Comparison of ENCODE assay signal across 9 mouse cellular contexts in the genomic region with DNA sequence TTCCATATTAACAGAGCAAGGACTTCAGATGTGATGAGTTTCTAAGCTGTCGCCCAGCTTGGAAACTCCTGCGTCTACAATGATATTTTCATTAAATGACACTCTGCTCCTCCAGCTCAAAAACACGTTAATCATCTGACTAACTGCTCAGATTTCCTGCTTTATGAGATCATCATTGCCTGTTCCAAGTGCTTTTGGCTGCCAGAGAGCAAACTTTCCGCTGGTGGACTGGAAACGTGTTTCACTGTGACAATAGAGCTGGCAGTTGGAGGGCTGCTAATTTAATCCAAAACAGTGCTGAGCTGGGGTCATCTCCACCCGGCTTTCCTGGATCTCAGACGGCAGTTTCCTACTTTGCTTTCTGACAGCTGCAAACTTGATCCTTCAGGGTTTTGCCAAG. TPM values are rescaled to one million over a fixed set of nuclear protein-coding genes. Genes with fewer than 3 reads are reported as not detected.
A peak's percentile ranks its signal among the peaks of the same experiment; 100 is the strongest.
DNase-seq lines count a peak whose midpoint lies in the region; ATAC-seq lines count a peak whose summit lies in the region.
"Had no signal": no experiment of that assay in that cellular context is flagged by ENCODE, and none has a peak within 500 bp of the region (broad histone marks: within the 10 kb centered on the region; RNA-seq: fewer than 3 reads in every experiment).

No protein-coding gene starts in this region.

- H3K4me1 ChIP-seq in liver, embryonic 11.5 days (replicated peaks; ENCODE audit: control insufficient read depth, insufficient read depth, low read length), result peaks cover 11% of the 10 kb centered on the region
- peaks cover 41% of the 10 kb centered on the region for H3K4me1 ChIP-seq in embryonic facial prominence, embryonic 15.5 days

- H3K9me3 ChIP-seq in liver, embryonic 11.5 days (ENCODE audit: control insufficient read depth, low read length), result no peaks in the 10 kb centered on the region
- no peaks in the 10 kb centered on the region for H3K9me3 ChIP-seq in embryonic facial prominence, embryonic 15.5 days (replicated peaks)

- no peak for ATAC-seq in liver, embryonic 11.5 days (replicated peaks; ENCODE audit: low FRiP score)
- peak; percentile 67; the same call in 1 of the 2 replicates for ATAC-seq in embryonic facial prominence, embryonic 15.5 days (ENCODE audit: insufficient number of reproducible peaks, low FRiP score, low TSS enrichment, low read depth)
- no peak for ATAC-seq in megakaryocyte, adult 5-6 weeks (ENCODE audit: poor library complexity, severe bottlenecking)

- no peak overlapping the region for H3K9ac ChIP-seq in liver, embryonic 11.5 days (ENCODE audit: low read depth, low read length)
- H3K9ac ChIP-seq in embryonic facial prominence, embryonic 15.5 days, result no peak overlapping the region

- no peaks in the 10 kb centered on the region for H3K27me3 ChIP-seq in liver, embryonic 11.5 days (replicated peaks; ENCODE audit: control insufficient read depth, insufficient read depth, low read length)
- H3K27me3 ChIP-seq in embryonic facial prominence, embryonic 15.5 days, result no peaks in the 10 kb centered on the region

- peak overlapping the region; percentile 3; the same call in 1 of the 2 replicates for H3K27ac ChIP-seq in liver, embryonic 11.5 days (ENCODE audit: low read depth, low read length)
- peak overlapping the region; percentile 89 for H3K27ac ChIP-seq in embryonic facial prominence, embryonic 15.5 days (replicated peaks)

- H3K4me2 ChIP-seq in liver, embryonic 11.5 days, result no peak overlapping the region
- H3K4me2 ChIP-seq in embryonic facial prominence, embryonic 15.5 days (replicated peaks), result no peak overlapping the region; the same call in 1 of the 2 replicates

- no peak for DNase-seq in liver, embryonic 11.5 days (ENCODE audit: low spot score)
- no peak for DNase-seq in liver
- peak; percentile 78 to 85 for DNase-seq in heart, postnatal 36 days
- peak; percentile 47 to 52 for DNase-seq in layer of hippocampus, postnatal 36 days
- DNase-seq in ovary, postnatal 14 days (ENCODE audit: low spot score), result peak; percentile 48
- no peak for DNase-seq in right cerebral cortex, postnatal 14 days

- WGBS in liver, embryonic 11.5 days, result 47% methylated on average over 7 of the region's 7 CpGs
- 5% methylated on average over 7 of the region's 7 CpGs for WGBS in embryonic facial prominence, embryonic 15.5 days

- no peaks in the 10 kb centered on the region for H3K36me3 ChIP-seq in liver, embryonic 11.5 days (ENCODE audit: control insufficient read depth, insufficient read depth, low read length)
- H3K36me3 ChIP-seq in embryonic facial prominence, embryonic 15.5 days, result no peaks in the 10 kb centered on the region

- intact Hi-C loops in heart, postnatal 36 days (cut with DNase I), result loop anchor here (1.0 to 2.0 kb wide), 3 partner anchors 30 to 114 kb away; no protein-coding TSS in a partner anchor

- no peak overlapping the region for H3K4me3 ChIP-seq in liver, embryonic 11.5 days (ENCODE audit: low read depth, low read length)
- no peak overlapping the region; the same call in 1 of the 2 replicates for H3K4me3 ChIP-seq in embryonic facial prominence, embryonic 15.5 days (replicated peaks)

RNA-seq across cellular contexts. Expression of gene Ninj2, which starts 21.5 kb away (rescaled TPM):
- not detected in 2 replicates for polyA plus RNA-seq in liver, embryonic 11.5 days (2014; fragmentation: Nextera tagmentation; extraction: Ambion mirVana)
- 0.49 TPM in 1 of 2 replicates, not detected in the other for polyA plus RNA-seq in embryonic facial prominence, embryonic 15.5 days (2015; fragmentation: Nextera tagmentation; extraction: Ambion mirVana)
- total RNA-seq in heart, postnatal 36 days (2021), result not detected
- total RNA-seq in layer of hippocampus, postnatal 36 days (2021), result 1 to 10 TPM in 1 of 2 experiments, under 1 TPM in 1; 0.66 to 1.7 TPM
- total RNA-seq in megakaryocyte, adult 5-6 weeks (2015), result not detected in 2 replicates
- total RNA-seq in megakaryocyte, adult 5-6 weeks (2017), result not detected in 2 replicates
- polyA plus RNA-seq: limb, embryonic 11.5 days had no signal

Comparison
In these comparisons a context has a peak if more than half of its experiments do, and no peak if none do; other contexts are left out.
1. DNase-seq: peak in heart, postnatal 36 days (2 of 2), layer of hippocampus, postnatal 36 days (2 of 2) and ovary, postnatal 14 days (single experiment); none in liver, embryonic 11.5 days (single experiment), liver (single experiment) and right cerebral cortex, postnatal 14 days (single experiment).